Mouse (Mus musculus) brain, embryonic 14.5 days (tissue): ENCODE measurements around the gene Flrt1.

ENCODE experiments used
- CTCF ChIP-seq: fragments of 200-500 bp; IDR thresholded peaks from 2 replicates; pipeline ENCODE4 v1.5.1; 2012; ENCODE audit warnings: inconsistent platforms, mild to moderate bottlenecking, moderate library complexity, borderline replicate concordance; ENCODE audit not compliant: insufficient read depth, insufficient read length; ENCODE audit errors: extremely low read depth
- POLR2A ChIP-seq: fragments of 200-500 bp; IDR thresholded peaks from 2 replicates; pipeline ENCODE4 v1.6.1; 2012; ENCODE audit warnings: mild to moderate bottlenecking, inconsistent platforms, borderline replicate concordance; ENCODE audit not compliant: poor library complexity, insufficient read depth, insufficient read length, severe bottlenecking; ENCODE audit errors: extremely low read depth

DNA sequence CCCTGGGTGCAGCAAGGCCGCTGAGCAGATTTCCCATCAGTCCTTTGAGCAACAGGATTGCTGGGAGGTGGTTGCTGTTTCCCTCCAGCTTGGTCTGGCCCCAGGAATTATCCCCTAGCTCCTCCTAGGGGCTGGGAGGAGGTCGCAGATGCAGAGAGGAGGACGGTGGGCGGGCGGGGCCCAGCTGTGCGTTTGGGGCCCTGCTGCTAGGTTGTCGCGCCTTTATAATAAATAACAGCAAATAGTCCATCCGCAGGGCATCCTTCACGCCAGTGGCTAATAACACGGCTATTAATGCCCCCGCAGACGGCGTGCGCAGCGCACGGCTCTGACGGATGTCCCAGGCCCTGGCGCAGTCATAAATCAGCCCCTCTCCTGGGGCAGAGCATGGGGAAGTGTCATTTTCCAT lies 1.5 kb downstream of the Flrt1 start:
- peak; percentile 39; the same call in 1 of the 2 replicates for TF ChIP-seq CTCF
- TF ChIP-seq POLR2A, result no peak
